Mouse (Mus musculus) naive thymus-derived CD4-positive, alpha-beta T cell, adult 5 months (primary cell): Measurements from ENCODE around the gene Dpm3. TPM values are rescaled to one million over a fixed set of nuclear protein-coding genes. Genes with fewer than 3 reads are reported as not detected.

Source experiments
- polyA plus RNA-seq: library from polyadenylated mRNA; unstranded; fragments of 100-300 nt; shearing (Covaris generic); gene quantifications from one replicate; pipeline ENCODE4 v1.2.1, GENCODE M21; 2017

Dpm3 gene
- polyA plus RNA-seq, result 74.9 TPM

DNA sequence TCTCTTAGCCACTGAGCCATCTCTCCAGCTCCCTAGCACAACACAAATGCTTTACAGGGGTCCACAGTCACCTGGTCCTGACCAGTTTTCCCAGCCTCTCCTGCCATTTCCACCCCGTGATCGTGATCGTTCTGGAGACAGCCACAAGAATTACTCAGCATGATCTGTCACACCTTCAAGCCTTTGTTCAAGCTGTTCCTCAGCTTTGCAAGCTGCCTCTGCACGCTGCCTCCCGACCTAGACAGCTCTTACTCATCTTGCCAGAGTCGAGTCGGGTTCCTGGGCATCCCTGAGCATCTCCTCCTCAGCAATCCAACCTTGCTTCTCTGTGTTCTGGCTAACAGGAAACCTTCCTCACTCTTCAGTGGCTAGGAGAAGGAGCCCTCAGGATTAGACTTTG lies at the start of gene Dpm3:
TSS of gene Dpm3 (plus strand) at position 283 of the 400 bp plus-strand sequence.

DNA sequence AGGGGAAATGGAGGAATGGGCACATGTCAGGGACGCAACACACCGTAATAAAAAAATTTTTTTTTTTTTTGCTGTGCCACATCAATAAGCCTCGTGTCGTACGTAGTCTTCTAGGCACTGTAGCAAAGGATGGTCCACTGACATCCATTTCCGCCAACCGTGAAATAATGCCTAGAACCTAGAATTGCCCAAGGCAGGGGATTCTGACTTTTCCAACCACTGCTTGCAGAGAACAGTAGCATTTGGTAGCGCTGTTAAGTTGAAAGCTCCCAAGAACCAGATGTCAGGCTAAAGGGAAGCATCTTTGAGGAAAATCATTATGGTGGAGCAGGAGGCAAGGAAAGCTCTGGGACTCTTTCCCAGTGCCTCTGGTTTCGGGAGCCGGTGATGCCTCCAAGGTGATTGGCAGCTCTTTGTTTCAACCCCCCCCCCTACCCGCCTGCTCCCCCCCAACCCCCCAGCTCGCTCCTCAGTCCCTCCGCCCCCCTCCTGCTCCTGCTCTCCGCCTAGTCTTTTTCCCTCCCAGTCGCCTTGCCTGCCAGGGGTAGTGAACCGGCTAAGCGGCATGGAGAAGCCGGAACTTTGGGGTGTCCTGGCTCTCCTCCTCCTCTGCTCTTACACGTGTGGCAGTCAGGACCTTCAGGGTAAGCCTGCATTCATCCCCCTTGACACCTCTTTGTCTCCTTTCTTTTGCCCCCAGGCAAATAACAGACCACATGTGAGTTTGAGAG lies 44.3 kb upstream of the Dpm3 start, which contains the start of gene Thbs3:
TSS of gene Thbs3 (plus strand) at position 500 of the 731 bp plus-strand sequence.

DNA sequence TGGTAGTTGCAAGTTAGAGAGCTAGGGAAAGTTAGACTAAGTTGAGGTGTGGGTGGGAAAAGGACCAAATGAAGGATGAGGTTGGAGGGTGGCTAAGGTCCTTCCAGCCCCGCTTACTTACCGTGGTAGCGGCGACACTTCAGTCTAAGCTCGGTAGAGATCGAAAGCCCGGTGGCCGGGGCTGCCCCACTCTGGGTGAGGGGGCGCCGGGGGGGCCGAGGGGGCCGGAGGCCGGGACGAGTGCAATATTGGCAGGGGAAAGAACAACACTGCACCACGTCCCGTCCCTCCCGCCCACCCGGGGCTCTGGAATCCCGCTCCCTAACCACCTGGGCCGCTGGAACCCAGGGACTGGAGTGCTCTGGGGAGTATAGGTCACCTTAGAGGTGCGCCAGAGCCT lies 32.3 kb upstream of the Dpm3 start, which contains the start of gene Mtx1:
TSS of gene Mtx1 (minus strand) at position 189 of the 400 bp plus-strand sequence.

GRCm38 (mm10) chr3:89228836-89229235 lies 30.3 kb upstream of the Dpm3 start, which contains the start of gene Muc1:
TSS of gene Muc1 (plus strand) at chr3:89229057.

DNA sequence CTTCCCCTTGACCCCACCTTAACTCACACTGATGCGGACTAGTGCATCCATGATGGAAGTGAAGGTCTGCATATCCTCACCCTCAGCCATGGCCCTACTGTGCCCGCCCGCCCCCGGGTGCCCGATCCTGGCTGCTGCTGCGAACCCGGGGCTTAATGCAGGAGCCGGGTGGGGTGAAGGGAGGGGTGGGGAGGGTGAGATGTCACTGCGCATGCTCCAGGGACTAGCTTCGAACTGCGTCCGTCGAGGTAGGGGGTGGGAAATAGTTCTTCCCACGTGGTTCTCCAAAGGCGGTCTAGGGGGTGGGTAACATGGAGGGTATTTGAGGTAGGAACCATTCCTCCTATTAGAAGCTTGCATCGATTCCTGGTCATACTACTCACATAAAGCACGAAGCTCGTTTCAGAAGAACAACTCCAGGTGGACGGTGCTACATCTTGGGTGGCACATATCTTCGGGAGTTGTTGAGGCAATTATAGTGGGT lies 13.4 kb upstream of the Dpm3 start, which contains the start of gene Krtcap2:
TSS of gene Krtcap2 (plus strand) at position 279 of the 484 bp plus-strand sequence.

DNA sequence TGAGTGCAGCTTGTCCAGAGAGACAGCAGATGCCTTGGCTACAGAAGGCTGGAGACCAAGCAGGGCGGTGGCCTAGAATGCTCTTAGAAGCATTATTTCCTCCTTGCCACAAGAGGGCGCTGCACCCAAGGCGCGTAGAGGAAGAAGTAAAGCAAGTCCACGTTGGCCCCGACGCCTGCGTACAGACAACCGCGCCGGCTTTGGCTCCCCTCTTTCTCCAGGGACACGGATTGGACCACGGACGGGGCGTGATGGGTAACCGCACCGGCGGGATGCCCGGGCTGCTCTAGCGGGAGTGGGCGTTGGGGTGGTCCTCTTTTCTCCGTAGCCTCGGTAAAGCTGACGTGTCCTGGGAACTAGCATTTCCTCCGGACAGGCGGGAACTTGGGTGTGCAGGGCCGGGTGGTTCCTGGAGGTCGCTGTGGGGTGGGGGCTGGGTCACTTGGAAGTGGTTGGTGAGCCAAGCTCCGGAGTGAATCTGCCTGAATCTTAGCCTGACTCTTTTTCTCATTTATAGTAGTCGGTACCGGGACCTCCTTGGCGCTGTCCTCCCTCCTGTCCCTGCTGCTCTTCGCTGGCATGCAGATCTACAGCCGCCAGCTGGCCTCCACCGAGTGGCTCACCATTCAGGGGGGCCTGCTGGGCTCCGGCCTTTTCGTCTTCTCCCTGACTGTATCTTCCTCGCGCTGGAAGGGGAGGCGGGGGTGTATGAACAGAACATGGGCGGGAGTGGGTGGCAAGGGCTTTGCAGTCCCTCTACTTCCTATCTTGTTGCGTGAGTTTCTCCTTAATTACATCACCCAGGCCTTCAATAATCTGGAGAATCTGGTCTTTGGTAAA lies 12.7 kb upstream of the Dpm3 start, which contains the start of gene Trim46:
TSS of gene Trim46 (minus strand) at position 49 of the 840 bp plus-strand sequence.

GRCm38 (mm10) chr3:89270051-89270755 lies 11.0 kb downstream of the Dpm3 start, which contains the start of gene Slc50a1:
TSS of gene Slc50a1 (minus strand) at chr3:89270570.

GRCm38 (mm10) chr3:89280606-89281511 lies 21.7 kb downstream of the Dpm3 start, which contains the start of gene Efna1:
TSS of gene Efna1 (minus strand) at chr3:89281142.

Other genes with a start within 250 kb of the Dpm3 start
- gene Rusc1, start 166.0 kb upstream of the Dpm3 start, polyA plus RNA-seq, result 55.7 TPM
- gene Gm43738, start 158.3 kb upstream of the Dpm3 start, polyA plus RNA-seq, result not detected
- 69.4 TPM for gene Fdps, start 157.4 kb upstream of the Dpm3 start, polyA plus RNA-seq
- gene Pklr, start 123.2 kb upstream of the Dpm3 start, polyA plus RNA-seq, result not detected
- 2.3 TPM for gene Hcn3, start 99.2 kb upstream of the Dpm3 start, polyA plus RNA-seq
- 106 TPM for gene Clk2, start 94.6 kb upstream of the Dpm3 start, polyA plus RNA-seq
- 217 TPM for gene Scamp3, start 81.9 kb upstream of the Dpm3 start, polyA plus RNA-seq
- gene Fam189b, start 76.2 kb upstream of the Dpm3 start, polyA plus RNA-seq, result 143 TPM
- gene Gba, start 56.4 kb upstream of the Dpm3 start, polyA plus RNA-seq, result 72.7 TPM
- 1.5 TPM for gene Thbs3, start 44.2 kb upstream of the Dpm3 start, polyA plus RNA-seq
- 102 TPM for gene Mtx1, start 32.3 kb upstream of the Dpm3 start, polyA plus RNA-seq
- gene Muc1, start 30.3 kb upstream of the Dpm3 start, polyA plus RNA-seq, result not detected
- 161 TPM for gene Krtcap2, start 13.4 kb upstream of the Dpm3 start, polyA plus RNA-seq
- gene Trim46, start 13.0 kb upstream of the Dpm3 start, polyA plus RNA-seq, result 1.1 TPM
- 189 TPM for gene Slc50a1, start 11.2 kb downstream of the Dpm3 start, polyA plus RNA-seq
- not detected for gene Efna1, start 21.8 kb downstream of the Dpm3 start, polyA plus RNA-seq
- not detected for gene Efna3, start 63.6 kb downstream of the Dpm3 start, polyA plus RNA-seq
- gene Efna4, start 78.7 kb downstream of the Dpm3 start, polyA plus RNA-seq, result 0.21 TPM
- 11.3 TPM for gene Adam15, start 90.6 kb downstream of the Dpm3 start, polyA plus RNA-seq
- gene Dcst2, start 102.6 kb downstream of the Dpm3 start, polyA plus RNA-seq, result 0.20 TPM
- 0.25 TPM for gene Dcst1, start 105.9 kb downstream of the Dpm3 start, polyA plus RNA-seq
- gene Zbtb7b, start 135.4 kb downstream of the Dpm3 start, polyA plus RNA-seq, result 14.2 TPM
- 0.31 TPM for gene Lenep, start 143.4 kb downstream of the Dpm3 start, polyA plus RNA-seq
- gene Flad1, start 152.5 kb downstream of the Dpm3 start, polyA plus RNA-seq, result 25.3 TPM
- gene Cks1b, start 159.0 kb downstream of the Dpm3 start, polyA plus RNA-seq, result 10.2 TPM
- gene Shc1, start 159.1 kb downstream of the Dpm3 start, polyA plus RNA-seq, result 79.2 TPM
- 47.2 TPM for gene Pygo2, start 170.9 kb downstream of the Dpm3 start, polyA plus RNA-seq
- gene Pbxip1, start 177.3 kb downstream of the Dpm3 start, polyA plus RNA-seq, result 82.6 TPM
- gene Pmvk, start 195.2 kb downstream of the Dpm3 start, polyA plus RNA-seq, result 9.9 TPM